Mouse (Mus musculus) hindbrain, embryonic 13.5 days (tissue): ENCODE measurements around the gene Trpv2. TPM values are rescaled to one million over a fixed set of nuclear protein-coding genes. Genes with fewer than 3 reads are reported as not detected.
A peak's percentile ranks its signal among the peaks of the same experiment; 100 is the strongest.
"Not testable (repeated sequence)": the region's sequence is repeated elsewhere in the genome, so short reads cannot be mapped to it uniquely, and the experiment has no call there.

Experiments
- ATAC-seq: fragments of 200-750 bp; cut with Nextera tagmentation; 2 replicates; pipeline ENCODE4 v1.8.0; 2017; ENCODE audit warnings: moderate TSS enrichment; ENCODE audit not compliant: low FRiP score
- H3K27ac ChIP-seq: fragments of 300-500 bp; sonication (generic); 2 replicates; pipeline ENCODE4 v1.5.1; 2015; ENCODE audit warnings: inconsistent platforms, mild to moderate bottlenecking, moderate library complexity
- H3K27me3 ChIP-seq: fragments of 300-500 bp; sonication (generic); 2 replicates; pipeline ENCODE4 v1.6.1; 2015; ENCODE audit warnings: mild to moderate bottlenecking, inconsistent platforms
- H3K36me3 ChIP-seq: fragments of 300-500 bp; sonication (generic); 2 replicates; pipeline ENCODE4 v1.6.1; 2015; ENCODE audit warnings: mild to moderate bottlenecking, inconsistent platforms
- H3K4me1 ChIP-seq: fragments of 300-500 bp; sonication (generic); replicated peaks from 2 replicates; pipeline ENCODE4 v1.6.1; 2015; ENCODE audit warnings: inconsistent platforms
- H3K4me2 ChIP-seq: fragments of 300-500 bp; sonication (generic); 2 replicates; pipeline ENCODE4 v1.6.1; 2015; ENCODE audit warnings: inconsistent platforms, mild to moderate bottlenecking, moderate library complexity
- H3K4me3 ChIP-seq: fragments of 300-500 bp; sonication (generic); 2 replicates; pipeline ENCODE4 v1.5.1; 2015; ENCODE audit warnings: mild to moderate bottlenecking, inconsistent platforms
- H3K9ac ChIP-seq: fragments of 300-500 bp; sonication (generic); 2 replicates; pipeline ENCODE4 v1.6.1; 2015; ENCODE audit warnings: mild to moderate bottlenecking, inconsistent platforms
- H3K9me3 ChIP-seq: fragments of 300-500 bp; sonication (generic); 2 replicates; pipeline ENCODE4 v1.6.1; 2016; ENCODE audit warnings: inconsistent platforms
- WGBS: fragments of 180-500 bp; shearing (Covaris S2); methylation state at CpG from one replicate; pipeline ENCODE4 v1.1.7; 2015; 5-methylcytosine and 5-hydroxymethylcytosine counted together
- polyA plus RNA-seq: library from polyadenylated mRNA; unstranded; fragments of >200 nt; fragmentation: Nextera tagmentation; extraction: Ambion mirVana; gene quantifications from 2 replicates; pipeline ENCODE4 v1.2.1, GENCODE M21; 2015

Gene Trpv2
- polyA plus RNA-seq, 1 experiment from 2014 or later, result 21.5 TPM

GRCm38 (mm10) chr11:62648591-62649391 lies 74.5 kb downstream of the Trpv2 start, which contains the start of gene Mmgt2:
Gene Mmgt2, plus strand, starts transcription at chr11:62648664.
- WGBS, result under 1% methylated on average over 37 of the region's 53 CpGs
- H3K36me3 ChIP-seq, result no peaks in the 10 kb centered on the region
- H3K27me3 ChIP-seq, result no peaks in the 10 kb centered on the region
- H3K9ac ChIP-seq, result peak within 1 kb of the TSS; percentile 88
- H3K9me3 ChIP-seq, result no peaks in the 10 kb centered on the region
- H3K4me1 ChIP-seq, result peaks cover 57% of the 10 kb centered on the region
- peak within 1 kb of the TSS; percentile 79 for H3K27ac ChIP-seq
- peak; percentile 89 for ATAC-seq
- H3K4me2 ChIP-seq, result peak within 1 kb of the TSS; percentile 93
- peak within 1 kb of the TSS; percentile 78 for H3K4me3 ChIP-seq

GRCm38 (mm10) chr11:62649803-62650202 lies 75.5 kb downstream of the Trpv2 start:
- not testable (repeated sequence) for H3K27me3 ChIP-seq, H3K4me3 ChIP-seq, ATAC-seq, H3K9me3 ChIP-seq, H3K36me3 ChIP-seq, H3K4me2 ChIP-seq, H3K27ac ChIP-seq, H3K9ac ChIP-seq
- WGBS, result 85% methylated on average over 4 of the region's 4 CpGs
- H3K4me1 ChIP-seq, result peaks cover 50% of the 10 kb centered on the region

Other genes starting within 250 kb of the Trpv2 start
- 7.4 and 8.1 TPM in 2 replicates for gene Pigl, start 116.0 kb upstream of the Trpv2 start, polyA plus RNA-seq
- gene Ncor1, start 115.9 kb upstream of the Trpv2 start, polyA plus RNA-seq, result 163 and 170 TPM in 2 replicates
- 49.4 and 55.5 TPM in 2 replicates for gene Cenpv, start 35.2 kb upstream of the Trpv2 start, polyA plus RNA-seq
- gene Ubb, start 23.3 kb upstream of the Trpv2 start, polyA plus RNA-seq, result 4,618 and 4,725 TPM in 2 replicates
- 10.0 and 10.4 TPM in 2 replicates for gene Lrrc75a, start 74.0 kb downstream of the Trpv2 start, polyA plus RNA-seq
- gene Mmgt2, start 74.2 kb downstream of the Trpv2 start, polyA plus RNA-seq, result 22.8 and 24.9 TPM in 2 replicates
- gene Zfp287, start 157.4 kb downstream of the Trpv2 start, polyA plus RNA-seq, result 21.0 and 21.3 TPM in 2 replicates
- gene Gm10428, start 178.6 kb downstream of the Trpv2 start, polyA plus RNA-seq, result not detected in 2 replicates
- gene Zfp286, start 215.0 kb downstream of the Trpv2 start, polyA plus RNA-seq, result 29.0 and 32.8 TPM in 2 replicates
- 6.8 and 7.9 TPM in 2 replicates for gene Trim16, start 245.7 kb downstream of the Trpv2 start, polyA plus RNA-seq